9 mouse cellular contexts compared by ENCODE assay signal in genomic region chr3:53029046-53029445, GRCm38 (mm10). TPM values are rescaled to one million over a fixed set of nuclear protein-coding genes. Genes with fewer than 3 reads are reported as not detected.
DNase-seq lines count a peak whose midpoint lies in the region; ATAC-seq and TF ChIP-seq lines count a peak whose summit lies in the region.
"Had no signal": no experiment of that assay in that cellular context is flagged by ENCODE, and none has a peak within 500 bp of the region (broad histone marks: within the 10 kb centered on the region; RNA-seq: fewer than 3 reads in every experiment).

No protein-coding gene starts in this region.

- DNase-seq in B cell, adult 2 months = peak; percentile 83 to 85
- DNase-seq in ES-E14 (ENCODE audit: low read depth, low spot score) = peak; percentile 62
- peak; percentile 80 for DNase-seq in forelimb bud, embryonic 11.5 days (ENCODE audit: low read depth, low spot score)
- peak; percentile 76 for DNase-seq in kidney, postnatal 14 days
- DNase-seq in lung, embryonic 14.5 days = peak; percentile 89
- DNase-seq in right cerebral cortex, postnatal 14 days = peak; percentile 81

- in situ Hi-C loops in ES-E14 (cut with MboI; ENCODE audit: low sequenced_read_pairs in 2 of 2, unreplicated experiment in 2 of 2) = loop anchor here (25.0 kb wide), 2 partner anchors 208 to 433 kb away; partner anchors contain the start of genes Nhlrc3 (in 1 of the 2) and Proser1 (in 1 of the 2)

- H3K4me3 ChIP-seq in ES-E14 (ENCODE audit: insufficient read depth in 1 of 2, low read depth in 1 of 2, low read length in 2 of 2, poor library complexity in 1 of 2, severe bottlenecking in 1 of 2) = no peak overlapping the region
- no peak overlapping the region for H3K4me3 ChIP-seq in lung, embryonic 14.5 days (ENCODE audit: low read depth, low read length)
- H3K4me3 ChIP-seq: heart, embryonic 13.5 days had no signal

- no peaks in the 10 kb centered on the region for H3K4me1 ChIP-seq in ES-E14 (ENCODE audit: control insufficient read depth in 2 of 2, insufficient read depth in 2 of 2, low read length in 2 of 2, poor library complexity in 1 of 2)
- no peaks in the 10 kb centered on the region for H3K4me1 ChIP-seq in lung, embryonic 14.5 days (ENCODE audit: insufficient read depth)

- no peak overlapping the region for H3K4me2 ChIP-seq in lung, embryonic 14.5 days
- H3K4me2 ChIP-seq: heart, embryonic 13.5 days had no signal

- no peaks in the 10 kb centered on the region for H3K9me3 ChIP-seq in ES-E14 (ENCODE audit: control insufficient read depth, insufficient read depth, low read depth, low read length)
- no peaks in the 10 kb centered on the region for H3K9me3 ChIP-seq in lung, embryonic 14.5 days (ENCODE audit: low read depth, low read length)
- H3K9me3 ChIP-seq: heart, embryonic 13.5 days had no signal

- no peak overlapping the region for H3K9ac ChIP-seq in ES-E14 (ENCODE audit: insufficient read depth, low read depth, low read length, poor library complexity, severe bottlenecking)
- no peak overlapping the region for H3K9ac ChIP-seq in lung, embryonic 14.5 days
- H3K9ac ChIP-seq: heart, embryonic 13.5 days had no signal

- H3K36me3 ChIP-seq in ES-E14 (ENCODE audit: control insufficient read depth, insufficient read depth, low read length, poor library complexity, severe bottlenecking) = no peaks in the 10 kb centered on the region
- H3K36me3 ChIP-seq in lung, embryonic 14.5 days (ENCODE audit: insufficient read depth) = no peaks in the 10 kb centered on the region
- H3K36me3 ChIP-seq: heart, embryonic 13.5 days had no signal

- 0 out of 2 replicates have a peak, but pooled peaks have one; percentile 61 for ATAC-seq in cerebellum, adult (ENCODE audit: insufficient number of reproducible peaks, low FRiP score, low TSS enrichment)
- no peak for ATAC-seq in lung, embryonic 14.5 days (ENCODE audit: insufficient read depth)
- ATAC-seq in activated CD4-positive, CD25-positive, alpha-beta regulatory T cell, adult 4 months = no peak

- H3K27me3 ChIP-seq in lung, embryonic 14.5 days (ENCODE audit: insufficient read depth, low read length) = no peaks in the 10 kb centered on the region
- H3K27me3 ChIP-seq: heart, embryonic 13.5 days had no signal

- WGBS in lung, embryonic 14.5 days = 18% methylated on average over 7 of the region's 7 CpGs

- H3K27ac ChIP-seq in ES-E14 (ENCODE audit: insufficient read depth, low read depth, low read length, poor library complexity, severe bottlenecking) = no peak overlapping the region
- no peak overlapping the region for H3K27ac ChIP-seq in lung, embryonic 14.5 days (ENCODE audit: low read depth)
- H3K27ac ChIP-seq: heart, embryonic 13.5 days had no signal

- peak; percentile 80 for TF ChIP-seq CTCF in lung, embryonic 14.5 days (IDR thresholded peaks at IDR 0.05; ENCODE audit: low read depth)

TF ChIP-seq in ES-E14, 5 proteins besides CTCF, POLR2A, EP300 and RAD21:
- TF ChIP-seq ZC3H11A (IDR thresholded peaks at IDR 0.05; ENCODE audit: borderline replicate concordance, low read depth, low read length) = peak; percentile 84
- TF ChIP-seq HCFC1 (IDR thresholded peaks at IDR 0.05; ENCODE audit: borderline replicate concordance, insufficient read depth, low read length) = no peak

RNA-seq across cellular contexts. Expression of gene Cog6, which starts 12.0 kb away (rescaled TPM):
- 11.6 and 18.0 TPM in 2 replicates for total RNA-seq in ES-E14 (2012; rRNA removed)
- 43.4 and 47.3 TPM in 2 replicates for polyA plus RNA-seq in lung, embryonic 14.5 days (2014; fragmentation: Nextera tagmentation; extraction: Ambion mirVana)
- 10 to 100 TPM; 17.4 to 19.5 TPM for polyA plus RNA-seq in activated CD4-positive, CD25-positive, alpha-beta regulatory T cell, adult 4 months (2017; shearing (Covaris generic))

RNA-seq across cellular contexts. Expression of gene Lhfp, which starts 12.3 kb away (rescaled TPM):
- 7.2 and 20.2 TPM in 2 replicates for total RNA-seq in ES-E14 (2012; rRNA removed)
- 61.9 and 63.8 TPM in 2 replicates for polyA plus RNA-seq in lung, embryonic 14.5 days (2014; fragmentation: Nextera tagmentation; extraction: Ambion mirVana)
- under 1 TPM in 1 of 2 experiments, not detected in 1; 0.42 TPM for polyA plus RNA-seq in activated CD4-positive, CD25-positive, alpha-beta regulatory T cell, adult 4 months (2017; shearing (Covaris generic))

Comparison
In these comparisons a context has a peak if more than half of its experiments do, and no peak if none do; other contexts are left out.
1. RNA of gene Lhfp, which starts 12.3 kb away (polyA plus RNA-seq): 61.9 to 63.8 TPM in lung, embryonic 14.5 days; 0.42 TPM in activated CD4-positive, CD25-positive, alpha-beta regulatory T cell, adult 4 months; every median in the first group is over 10 times any median in the second.
2. Peak in every context shown above with its lines, with median percentiles within 50 percentile points of each other: DNase-seq.